Mouse (Mus musculus): Measurements from ENCODE around the gene 1810024B03Rik.

DNA sequence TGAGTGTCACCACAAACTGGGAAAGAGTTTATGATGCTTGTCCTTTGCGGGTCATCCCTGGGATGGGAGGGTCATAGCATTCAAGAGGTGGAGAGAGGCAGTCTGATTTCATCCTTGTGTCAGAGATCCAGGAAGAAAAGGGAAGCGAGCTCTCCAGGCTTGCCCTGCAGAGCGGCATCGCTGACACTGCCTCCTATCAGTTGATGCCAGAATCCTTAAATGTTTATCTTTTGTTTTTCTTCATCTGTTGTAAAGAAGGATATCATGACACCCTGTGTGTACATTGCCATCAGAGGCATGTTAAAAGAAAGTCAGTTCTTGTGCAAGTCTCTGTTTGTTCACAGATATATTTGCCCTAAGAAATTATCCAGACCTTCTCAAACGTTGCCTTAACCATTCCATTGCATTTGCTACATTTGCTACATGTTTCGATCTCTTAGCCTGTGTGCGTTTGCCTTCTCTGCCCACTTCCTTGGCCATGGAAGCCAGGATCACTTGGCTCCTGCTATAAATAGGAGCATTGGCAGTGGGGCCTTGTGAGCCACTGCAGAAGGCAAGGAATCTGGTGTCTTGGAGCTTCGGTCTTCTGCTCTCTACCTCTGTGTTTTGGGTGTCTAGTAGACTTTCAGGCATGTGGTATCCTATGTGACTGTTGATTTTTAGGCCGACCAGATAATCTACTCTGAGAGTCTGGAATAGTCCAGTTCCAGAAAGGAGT lies 42.4 kb upstream of the 1810024B03Rik start:
- no peak for TF ChIP-seq POLR2A (IDR thresholded peaks at IDR 0.05; ENCODE audit: insufficient read length, low read depth)
- no peak for TF ChIP-seq MYOD1 (IDR thresholded peaks at IDR 0.05; ENCODE audit: control insufficient read depth in 1 of 3, insufficient read length in 2 of 3, low read depth in 2 of 3)
- no peak for TF ChIP-seq POLR2AphosphoS2 (IDR thresholded peaks at IDR 0.05; ENCODE audit: insufficient read length, low read depth)
- TF ChIP-seq MYOG (IDR thresholded peaks at IDR 0.05; ENCODE audit: control insufficient read depth in 1 of 3, insufficient read depth in 1 of 3, insufficient read length in 2 of 3, low read depth in 2 of 3), result no peak
- TF ChIP-seq MAX (IDR thresholded peaks at IDR 0.05; ENCODE audit: low read depth), result no peak
